Mouse (Mus musculus) midbrain, postnatal 0 days (tissue): Measurements from ENCODE around the gene Arhgap19. TPM values are rescaled to one million over a fixed set of nuclear protein-coding genes. Genes with fewer than 3 reads are reported as not detected.

Experiments used
- ATAC-seq: fragments of 200-750 bp; cut with Nextera tagmentation; 2 replicates; pipeline ENCODE4 v1.8.0; 2017; ENCODE audit warnings: moderate number of reproducible peaks, mild to moderate bottlenecking, moderate TSS enrichment, moderate library complexity; ENCODE audit not compliant: low FRiP score
- DNase-seq: peaks from one replicate; pipeline ENCODE4 v3.0.0-alpha.2; 2015; ENCODE audit warnings: low spot score
- H3K27ac ChIP-seq: fragments of 300-500 bp; sonication (generic); 2 replicates; pipeline ENCODE4 v1.5.1; 2014; ENCODE audit warnings: low read depth, mild to moderate bottlenecking, low read length, mixed read lengths
- H3K27me3 ChIP-seq: fragments of 300-500 bp; sonication (generic); 2 replicates; pipeline ENCODE4 v1.6.1; 2014; ENCODE audit warnings: low read length, control low read depth, mixed read lengths; ENCODE audit not compliant: insufficient read depth
- H3K36me3 ChIP-seq: fragments of 300-500 bp; sonication (generic); 2 replicates; pipeline ENCODE4 v1.6.1; 2014; ENCODE audit warnings: low read length, control low read depth, mixed read lengths; ENCODE audit not compliant: insufficient read depth
- H3K4me1 ChIP-seq: fragments of 300-500 bp; sonication (generic); 2 replicates; pipeline ENCODE4 v1.6.1; 2014; ENCODE audit warnings: mild to moderate bottlenecking, control low read depth, antibody characterized with exemption, low read length, mixed read lengths; ENCODE audit not compliant: insufficient read depth
- H3K4me2 ChIP-seq: fragments of 300-500 bp; sonication (generic); 2 replicates; pipeline ENCODE4 v1.6.1; 2014; ENCODE audit warnings: low read depth, mild to moderate bottlenecking, low read length, mixed read lengths; ENCODE audit not compliant: poor library complexity, severe bottlenecking
- H3K4me3 ChIP-seq: fragments of 300-500 bp; sonication (generic); 2 replicates; pipeline ENCODE4 v1.5.1; 2014; ENCODE audit warnings: low read depth, mild to moderate bottlenecking, low read length, moderate library complexity
- H3K9ac ChIP-seq: fragments of 300-500 bp; sonication (generic); replicated peaks from 2 replicates; pipeline ENCODE4 v1.6.1; 2014; ENCODE audit warnings: mild to moderate bottlenecking, low read length, moderate library complexity, mixed read lengths; ENCODE audit not compliant: poor library complexity, severe bottlenecking
- H3K9me3 ChIP-seq: fragments of 300-500 bp; sonication (generic); 2 replicates; pipeline ENCODE4 v1.6.1; 2016; ENCODE audit warnings: low read length, control low read depth
- CTCF ChIP-seq: IDR thresholded peaks from 2 replicates; pipeline ENCODE4 v1.5.1; 2016; ENCODE audit warnings: antibody characterized with exemption, mild to moderate bottlenecking
- WGBS: fragments of 180-500 bp; shearing (Covaris S2); extraction: QIAGEN DNeasy Blood & Tissue Kit; methylation state at CpG from one replicate; pipeline ENCODE4 v1.1.7; 2014; 5-methylcytosine and 5-hydroxymethylcytosine counted together
- polyA plus RNA-seq: library from polyadenylated mRNA; unstranded; fragments of >200 nt; fragmentation: Nextera tagmentation; extraction: Ambion mirVana; gene quantifications from 2 replicates; pipeline ENCODE4 v1.2.1, GENCODE M21; 2015
- total RNA-seq: library from RNA; depleted of rRNA; stranded (reverse); fragments of >200 nt; gene quantifications from 2 replicates; pipeline ENCODE4 v1.2.3, GENCODE M21; 2014

Arhgap19 gene
- total and polyA plus RNA-seq, 2 experiments from 2014 or later, result 2.9 to 4.5 TPM

DNA sequence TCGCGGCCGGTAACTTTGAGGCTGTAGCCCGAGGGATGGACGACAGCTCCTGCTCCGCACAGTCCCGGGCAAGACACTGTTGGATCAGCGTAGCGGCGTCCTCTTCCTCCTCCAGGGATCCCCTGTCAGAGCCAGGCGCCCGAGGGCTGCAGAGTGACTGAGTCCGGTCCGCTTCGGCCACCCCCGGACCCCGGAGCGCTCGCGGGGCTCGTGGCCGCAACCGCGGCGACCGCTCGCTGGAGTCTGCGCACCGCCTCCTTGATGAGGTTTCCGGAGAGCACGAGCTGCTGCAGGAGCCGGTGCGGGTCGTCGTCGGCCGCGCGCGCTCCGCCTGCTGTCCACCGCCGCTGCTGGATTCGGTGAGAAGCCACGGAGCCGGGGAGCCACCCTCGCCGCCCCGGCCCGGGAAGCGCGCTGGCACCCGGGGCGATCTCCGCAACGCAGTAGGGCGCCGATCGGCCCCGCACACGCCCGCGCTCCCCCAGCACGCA is 45.3 kb upstream of the Arhgap19 start:
- H3K9me3 ChIP-seq, result no peaks in the 10 kb centered on the region
- peak overlapping the region; percentile 95 for H3K4me2 ChIP-seq
- peak overlapping the region; percentile 85 for H3K27ac ChIP-seq
- under 1% methylated on average over 61 of the region's 64 CpGs for WGBS
- H3K27me3 ChIP-seq, result no peaks in the 10 kb centered on the region
- H3K36me3 ChIP-seq, result no peaks in the 10 kb centered on the region
- DNase-seq (peak; percentile 38), ATAC-seq (0 out of 2 replicates have a peak, but pooled peaks have one; percentile 2)
- no peaks in the 10 kb centered on the region for H3K4me1 ChIP-seq
- TF ChIP-seq CTCF, result no peak
- peak overlapping the region; percentile 66 for H3K9ac ChIP-seq
- H3K4me3 ChIP-seq, result peak overlapping the region; percentile 67

DNA sequence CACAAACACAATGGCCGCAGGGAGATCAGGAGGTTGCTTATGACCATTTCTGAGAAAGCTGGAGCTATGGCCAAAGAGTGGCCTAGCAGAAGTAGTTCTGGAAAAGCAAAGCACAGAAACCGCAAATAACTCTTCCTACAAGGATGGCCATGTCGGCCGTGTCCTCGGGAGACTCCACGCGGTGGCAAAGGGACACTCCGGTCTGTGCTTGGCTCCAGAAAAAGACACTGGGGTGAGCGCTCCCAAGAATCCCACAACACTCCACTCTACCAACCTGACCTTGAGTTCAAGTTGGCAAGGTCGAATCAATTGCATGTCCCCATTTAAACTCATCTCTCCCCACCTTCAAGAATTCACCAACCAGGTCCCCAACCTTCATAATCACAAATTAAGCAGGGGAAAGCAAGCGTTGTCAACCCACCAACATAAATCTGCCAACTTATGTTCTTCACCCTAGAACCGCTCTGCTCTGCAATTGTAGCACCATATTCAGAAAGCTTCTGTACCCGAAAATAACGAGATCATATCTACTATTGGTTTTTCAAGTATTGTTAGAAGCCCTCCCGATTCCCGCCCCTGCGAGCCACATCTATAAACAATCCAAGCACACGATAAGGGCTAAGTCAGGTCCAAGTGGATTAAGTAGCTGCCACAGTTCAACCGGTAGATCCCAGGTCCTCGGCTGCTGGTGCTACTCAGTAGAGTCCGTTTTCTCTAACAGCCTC is 44.7 kb upstream of the Arhgap19 start:
- Histone ChIP-seq H3K27ac (peak overlapping the region; percentile 85), H3K4me2 (peak overlapping the region; percentile 95), H3K9me3 (no peaks in the 10 kb centered on the region), H3K4me3 (peak overlapping the region; percentile 67), H3K27me3 (no peaks in the 10 kb centered on the region), H3K4me1 (no peaks in the 10 kb centered on the region), H3K36me3 (no peaks in the 10 kb centered on the region), H3K9ac (peak overlapping the region; percentile 66)
- DNase-seq (no peak), ATAC-seq (no peak)
- TF ChIP-seq CTCF, result peak; percentile 39; the same call in 1 of the 2 replicates
- 9% methylated on average over 21 of the region's 21 CpGs for WGBS

DNA sequence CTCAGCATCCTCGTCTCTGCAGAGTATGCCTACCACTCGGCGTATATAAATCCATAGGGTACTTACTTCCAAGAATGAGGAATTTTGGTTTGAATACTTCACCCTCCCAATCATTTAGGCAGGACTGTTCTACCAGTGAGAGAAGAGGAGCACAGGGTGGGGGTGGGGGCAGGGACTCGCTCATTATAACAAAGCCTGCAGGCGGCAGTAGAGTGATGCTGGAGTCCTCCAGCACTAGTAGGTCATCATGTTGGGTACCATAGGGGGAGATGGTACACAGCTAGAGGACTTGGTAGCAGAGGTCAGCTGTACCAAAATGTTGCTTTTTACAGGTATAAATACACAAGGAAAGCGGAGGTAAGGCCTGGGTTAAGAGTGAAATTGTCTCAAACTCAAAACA is 42.5 kb upstream of the Arhgap19 start:
- TF ChIP-seq CTCF, result peak; percentile 18; the same call in 1 of the 2 replicates
- ATAC-seq (no peak), DNase-seq (no peak)
- Histone ChIP-seq H3K27ac (no peak overlapping the region), H3K9me3 (no peaks in the 10 kb centered on the region), H3K4me1 (no peaks in the 10 kb centered on the region), H3K9ac (no peak overlapping the region), H3K4me3 (no peak overlapping the region), H3K4me2 (no peak overlapping the region), H3K36me3 (no peaks in the 10 kb centered on the region), H3K27me3 (no peaks in the 10 kb centered on the region)
- 87% methylated on average over 6 of the region's 6 CpGs for WGBS

DNA sequence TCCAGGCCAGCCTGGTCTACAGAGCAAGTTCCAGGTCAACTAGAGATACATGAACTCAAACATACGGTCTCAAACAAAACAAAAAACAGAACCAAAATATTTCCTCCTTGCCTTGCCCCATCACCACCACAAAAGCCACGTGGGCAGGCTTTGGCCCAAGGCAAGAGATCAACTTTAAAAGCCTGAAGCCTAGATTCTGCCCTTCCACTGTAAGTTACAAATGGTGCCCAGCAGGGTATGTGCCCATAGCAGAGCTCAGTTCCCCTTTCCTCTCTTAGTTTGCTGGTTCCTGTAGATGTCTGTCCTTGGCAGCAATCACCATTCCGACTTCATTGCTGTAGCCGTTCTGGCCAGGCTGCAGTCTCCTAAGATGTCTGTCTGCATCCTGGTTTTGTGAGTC is 40.9 kb upstream of the Arhgap19 start:
- no peaks in the 10 kb centered on the region for H3K27me3 ChIP-seq
- H3K4me2 ChIP-seq, result no peak overlapping the region
- no peaks in the 10 kb centered on the region for H3K9me3 ChIP-seq
- no peak overlapping the region for H3K4me3 ChIP-seq
- ATAC-seq, result no peak
- H3K9ac ChIP-seq, result no peak overlapping the region
- H3K4me1 ChIP-seq, result no peaks in the 10 kb centered on the region
- H3K27ac ChIP-seq, result no peak overlapping the region
- no peak for DNase-seq
- no peak for TF ChIP-seq CTCF
- WGBS, result 87% methylated on average over 4 of the region's 4 CpGs
- H3K36me3 ChIP-seq, result no peaks in the 10 kb centered on the region

DNA sequence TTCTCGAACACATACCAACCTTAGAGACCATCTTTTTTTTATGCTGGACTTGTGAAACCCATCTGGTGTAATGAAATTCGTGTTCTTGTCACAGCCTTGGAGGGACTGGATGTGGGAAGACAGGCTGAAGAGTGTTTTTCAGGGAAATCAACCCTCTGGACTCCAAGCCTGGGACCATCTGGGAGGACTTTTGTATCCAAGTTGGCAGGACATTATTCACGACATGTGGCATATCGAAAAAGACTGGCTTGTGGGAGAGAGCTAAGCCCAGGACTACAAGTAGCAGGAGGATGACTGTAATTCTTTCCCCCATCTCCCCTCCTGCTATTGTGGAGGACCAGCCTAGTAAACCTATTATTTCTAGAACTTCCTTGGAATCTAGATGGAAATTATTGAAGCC is 40.3 kb upstream of the Arhgap19 start:
- no peak for TF ChIP-seq CTCF
- H3K36me3 ChIP-seq, result no peaks in the 10 kb centered on the region
- no peaks in the 10 kb centered on the region for H3K4me1 ChIP-seq
- H3K4me2 ChIP-seq, result no peak overlapping the region
- H3K27me3 ChIP-seq, result no peaks in the 10 kb centered on the region
- H3K4me3 ChIP-seq, result no peak overlapping the region
- H3K27ac ChIP-seq, result no peak overlapping the region
- no peaks in the 10 kb centered on the region for H3K9me3 ChIP-seq
- ATAC-seq, result no peak
- no peak for DNase-seq
- 79% methylated on average over 4 of the region's 4 CpGs for WGBS
- no peak overlapping the region for H3K9ac ChIP-seq

DNA sequence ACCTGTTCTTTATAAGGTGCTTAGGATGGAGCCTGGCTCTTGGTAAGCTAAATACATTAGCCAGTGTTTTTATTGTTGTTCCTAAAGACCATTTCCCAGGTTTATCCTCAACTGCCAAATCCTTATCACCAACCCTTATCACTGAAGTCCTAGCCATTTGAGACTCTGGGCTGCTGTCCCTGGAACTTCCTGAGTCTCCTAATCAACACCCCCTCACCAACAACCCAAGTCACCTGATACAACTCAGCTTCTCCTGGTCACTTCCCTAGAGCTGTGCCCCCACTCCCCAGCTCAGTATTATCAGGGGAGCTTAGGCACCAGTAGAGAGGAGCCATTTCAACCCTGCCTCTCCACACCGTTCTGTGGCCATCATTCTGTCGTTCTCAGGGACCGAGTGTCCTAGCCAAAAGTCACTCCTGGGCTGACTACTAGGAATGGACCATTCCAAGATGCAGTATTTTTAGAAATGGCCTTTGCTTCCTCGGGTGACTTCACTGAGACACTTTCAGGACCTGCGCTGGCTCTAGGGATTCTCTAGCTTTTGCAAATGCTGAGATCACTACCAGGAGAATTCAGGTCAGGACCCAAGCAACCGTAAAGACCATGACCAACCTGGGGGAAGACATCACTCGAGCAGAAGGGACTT is 39.4 kb upstream of the Arhgap19 start:
- no peak for TF ChIP-seq CTCF
- WGBS, result 82% methylated on average over 7 of the region's 7 CpGs
- Histone ChIP-seq H3K4me2 (no peak overlapping the region), H3K27me3 (no peaks in the 10 kb centered on the region), H3K36me3 (no peaks in the 10 kb centered on the region), H3K27ac (no peak overlapping the region), H3K9ac (no peak overlapping the region), H3K4me1 (no peaks in the 10 kb centered on the region), H3K4me3 (no peak overlapping the region), H3K9me3 (no peaks in the 10 kb centered on the region)
- no peak for ATAC-seq
- no peak for DNase-seq
